Mouse (Mus musculus): ENCODE results near the gene Bmp7. TPM values are rescaled to one million over a fixed set of nuclear protein-coding genes. Genes with fewer than 3 reads are reported as not detected.

Gene Bmp7
- polyA plus RNA-seq, 1 experiment from 2014 or later, result 13.2 TPM

GRCm38 (mm10) chr2:172846311-172846575 is 93.9 kb downstream of the Bmp7 start:
- H3K4me1 ChIP-seq (ENCODE audit: control insufficient read depth, insufficient read depth, low read length), result no peaks in the 10 kb centered on the region
- ATAC-seq (ENCODE audit: low FRiP score, low TSS enrichment), result no peak
- WGBS, result 83% methylated on average over 4 of the region's 4 CpGs
- no peak overlapping the region for H3K27ac ChIP-seq (replicated peaks; ENCODE audit: low read depth, low read length)
- no peak overlapping the region for H3K9ac ChIP-seq (replicated peaks; ENCODE audit: low read length)
- no peak overlapping the region for H3K4me3 ChIP-seq (replicated peaks; ENCODE audit: low read depth, low read length)
- H3K4me2 ChIP-seq (ENCODE audit: low read length), result no peak overlapping the region
- DNase-seq, result no peak
- H3K9me3 ChIP-seq (ENCODE audit: control insufficient read depth, low read length), result no peaks in the 10 kb centered on the region
- H3K27me3 ChIP-seq (ENCODE audit: control insufficient read depth, insufficient read depth, low read length), result no peaks in the 10 kb centered on the region
- H3K36me3 ChIP-seq (ENCODE audit: control insufficient read depth, insufficient read depth, low read length), result no peaks in the 10 kb centered on the region

GRCm38 (mm10) chr2:172845536-172846310 is 94.4 kb downstream of the Bmp7 start:
- 69% methylated on average over 31 of the region's 31 CpGs for WGBS
- no peak for DNase-seq
- ATAC-seq (ENCODE audit: low FRiP score, low TSS enrichment), result no peak
- no peaks in the 10 kb centered on the region for H3K4me1 ChIP-seq (ENCODE audit: control insufficient read depth, insufficient read depth, low read length)
- no peaks in the 10 kb centered on the region for H3K9me3 ChIP-seq (ENCODE audit: control insufficient read depth, low read length)
- H3K36me3 ChIP-seq (ENCODE audit: control insufficient read depth, insufficient read depth, low read length), result no peaks in the 10 kb centered on the region
- H3K4me2 ChIP-seq (ENCODE audit: low read length), result no peak overlapping the region
- H3K9ac ChIP-seq (replicated peaks; ENCODE audit: low read length), result no peak overlapping the region
- no peak overlapping the region for H3K27ac ChIP-seq (replicated peaks; ENCODE audit: low read depth, low read length)
- H3K4me3 ChIP-seq (replicated peaks; ENCODE audit: low read depth, low read length), result no peak overlapping the region
- no peaks in the 10 kb centered on the region for H3K27me3 ChIP-seq (ENCODE audit: control insufficient read depth, insufficient read depth, low read length)

GRCm38 (mm10) chr2:172843903-172844302 is 96.2 kb downstream of the Bmp7 start:
- no peak overlapping the region for H3K4me2 ChIP-seq (ENCODE audit: low read length)
- no peaks in the 10 kb centered on the region for H3K9me3 ChIP-seq (ENCODE audit: control insufficient read depth, low read length)
- no peak overlapping the region for H3K27ac ChIP-seq (replicated peaks; ENCODE audit: low read depth, low read length)
- DNase-seq (no peak), ATAC-seq (ENCODE audit: low FRiP score, low TSS enrichment) (no peak)
- WGBS, result 87% methylated on average over 9 of the region's 9 CpGs
- H3K4me3 ChIP-seq (replicated peaks; ENCODE audit: low read depth, low read length), result no peak overlapping the region
- no peaks in the 10 kb centered on the region for H3K27me3 ChIP-seq (ENCODE audit: control insufficient read depth, insufficient read depth, low read length)
- no peak overlapping the region for H3K9ac ChIP-seq (replicated peaks; ENCODE audit: low read length)
- no peaks in the 10 kb centered on the region for H3K36me3 ChIP-seq (ENCODE audit: control insufficient read depth, insufficient read depth, low read length)
- no peaks in the 10 kb centered on the region for H3K4me1 ChIP-seq (ENCODE audit: control insufficient read depth, insufficient read depth, low read length)

GRCm38 (mm10) chr2:172842306-172842705 is 97.8 kb downstream of the Bmp7 start:
- Histone ChIP-seq H3K4me2 (ENCODE audit: low read length) (no peak overlapping the region), H3K27ac (replicated peaks; ENCODE audit: low read depth, low read length) (no peak overlapping the region), H3K4me3 (replicated peaks; ENCODE audit: low read depth, low read length) (no peak overlapping the region), H3K4me1 (ENCODE audit: control insufficient read depth, insufficient read depth, low read length) (no peaks in the 10 kb centered on the region), H3K9me3 (ENCODE audit: control insufficient read depth, low read length) (no peaks in the 10 kb centered on the region), H3K9ac (replicated peaks; ENCODE audit: low read length) (no peak overlapping the region), H3K27me3 (ENCODE audit: control insufficient read depth, insufficient read depth, low read length) (no peaks in the 10 kb centered on the region), H3K36me3 (ENCODE audit: control insufficient read depth, insufficient read depth, low read length) (no peaks in the 10 kb centered on the region)
- 54% methylated on average over 4 of the region's 4 CpGs for WGBS
- ATAC-seq (ENCODE audit: low FRiP score, low TSS enrichment) (no peak), DNase-seq (no peak)

- no peak overlapping the region for H3K9ac ChIP-seq (replicated peaks; ENCODE audit: low read length)
- no peaks in the 10 kb centered on the region for H3K9me3 ChIP-seq (ENCODE audit: control insufficient read depth, low read length)
- no peaks in the 10 kb centered on the region for H3K4me1 ChIP-seq (ENCODE audit: control insufficient read depth, insufficient read depth, low read length)
- H3K4me2 ChIP-seq (ENCODE audit: low read length), result no peak overlapping the region
- DNase-seq (no peak), ATAC-seq (ENCODE audit: low FRiP score, low TSS enrichment) (no peak)
- 45% methylated on average over 11 of the region's 11 CpGs for WGBS
- no peak overlapping the region for H3K27ac ChIP-seq (replicated peaks; ENCODE audit: low read depth, low read length)
- H3K27me3 ChIP-seq (ENCODE audit: control insufficient read depth, insufficient read depth, low read length), result no peaks in the 10 kb centered on the region
- no peak overlapping the region for H3K4me3 ChIP-seq (replicated peaks; ENCODE audit: low read depth, low read length)
- no peaks in the 10 kb centered on the region for H3K36me3 ChIP-seq (ENCODE audit: control insufficient read depth, insufficient read depth, low read length)
Measured at GRCm38 (mm10) chr2:172840905-172841750, 99.0 kb downstream of the Bmp7 start.

- Histone ChIP-seq H3K4me2 (ENCODE audit: low read length) (no peak overlapping the region), H3K36me3 (ENCODE audit: control insufficient read depth, insufficient read depth, low read length) (no peaks in the 10 kb centered on the region), H3K27ac (replicated peaks; ENCODE audit: low read depth, low read length) (no peak overlapping the region), H3K9me3 (ENCODE audit: control insufficient read depth, low read length) (no peaks in the 10 kb centered on the region), H3K4me1 (ENCODE audit: control insufficient read depth, insufficient read depth, low read length) (no peaks in the 10 kb centered on the region), H3K4me3 (replicated peaks; ENCODE audit: low read depth, low read length) (no peak overlapping the region), H3K9ac (replicated peaks; ENCODE audit: low read length) (no peak overlapping the region), H3K27me3 (ENCODE audit: control insufficient read depth, insufficient read depth, low read length) (no peaks in the 10 kb centered on the region)
- 30% methylated on average over 10 of the region's 10 CpGs for WGBS
- ATAC-seq (ENCODE audit: low FRiP score, low TSS enrichment), result no peak
- no peak for DNase-seq
Measured at GRCm38 (mm10) chr2:172839317-172839980, 100.7 kb downstream of the Bmp7 start.

GRCm38 (mm10) chr2:172836516-172836915 is 103.6 kb downstream of the Bmp7 start:
- WGBS, result 86% methylated on average over 6 of the region's 6 CpGs
- ATAC-seq (ENCODE audit: low FRiP score, low TSS enrichment) (no peak), DNase-seq (no peak)
- Histone ChIP-seq H3K9ac (replicated peaks; ENCODE audit: low read length) (no peak overlapping the region), H3K4me2 (ENCODE audit: low read length) (no peak overlapping the region), H3K4me1 (ENCODE audit: control insufficient read depth, insufficient read depth, low read length) (no peaks in the 10 kb centered on the region), H3K36me3 (ENCODE audit: control insufficient read depth, insufficient read depth, low read length) (no peaks in the 10 kb centered on the region), H3K9me3 (ENCODE audit: control insufficient read depth, low read length) (no peaks in the 10 kb centered on the region), H3K4me3 (replicated peaks; ENCODE audit: low read depth, low read length) (no peak overlapping the region), H3K27me3 (ENCODE audit: control insufficient read depth, insufficient read depth, low read length) (no peaks in the 10 kb centered on the region), H3K27ac (replicated peaks; ENCODE audit: low read depth, low read length) (no peak overlapping the region)

- H3K27me3 ChIP-seq (ENCODE audit: control insufficient read depth, insufficient read depth, low read length), result no peaks in the 10 kb centered on the region
- peak; percentile 62 for DNase-seq
- H3K4me1 ChIP-seq (ENCODE audit: control insufficient read depth, insufficient read depth, low read length), result no peaks in the 10 kb centered on the region
- no peaks in the 10 kb centered on the region for H3K9me3 ChIP-seq (ENCODE audit: control insufficient read depth, low read length)
- no peak for ATAC-seq (ENCODE audit: low FRiP score, low TSS enrichment)
- H3K4me3 ChIP-seq (replicated peaks; ENCODE audit: low read depth, low read length), result no peak overlapping the region
- H3K27ac ChIP-seq (replicated peaks; ENCODE audit: low read depth, low read length), result no peak overlapping the region
- H3K36me3 ChIP-seq (ENCODE audit: control insufficient read depth, insufficient read depth, low read length), result no peaks in the 10 kb centered on the region
- 33% methylated on average over 2 of the region's 2 CpGs for WGBS
- H3K9ac ChIP-seq (replicated peaks; ENCODE audit: low read length), result no peak overlapping the region
- H3K4me2 ChIP-seq (ENCODE audit: low read length), result no peak overlapping the region
Measured at GRCm38 (mm10) chr2:172833196-172833595, 106.9 kb downstream of the Bmp7 start.

All from midbrain, embryonic 14.5 days (tissue).